Mouse (Mus musculus) neural tube, embryonic 13.5 days (tissue): ENCODE results near the gene Lsm5. TPM values are rescaled to one million over a fixed set of nuclear protein-coding genes. Genes with fewer than 3 reads are reported as not detected.
A peak's percentile ranks its signal among the peaks of the same experiment; 100 is the strongest.

Experiments used
- ATAC-seq: fragments of 200-750 bp; cut with Nextera tagmentation; 2 replicates; pipeline ENCODE4 v1.8.0; 2017; ENCODE audit warnings: low read depth, mild to moderate bottlenecking, moderate TSS enrichment, moderate library complexity
- H3K27ac ChIP-seq: fragments of 300-500 bp; sonication (generic); replicated peaks from 2 replicates; pipeline ENCODE4 v1.5.1; 2015; ENCODE audit warnings: moderate library complexity, mild to moderate bottlenecking, inconsistent platforms
- H3K27me3 ChIP-seq: fragments of 300-500 bp; sonication (generic); 2 replicates; pipeline ENCODE4 v1.6.1; 2015; ENCODE audit warnings: mild to moderate bottlenecking, inconsistent platforms
- H3K36me3 ChIP-seq: fragments of 300-500 bp; sonication (generic); 2 replicates; pipeline ENCODE4 v1.6.1; 2015; ENCODE audit warnings: mild to moderate bottlenecking, inconsistent platforms
- H3K4me1 ChIP-seq: fragments of 300-500 bp; sonication (generic); replicated peaks from 2 replicates; pipeline ENCODE4 v1.6.1; 2015; ENCODE audit warnings: inconsistent platforms
- H3K4me2 ChIP-seq: fragments of 300-500 bp; sonication (generic); 2 replicates; pipeline ENCODE4 v1.6.1; 2015; ENCODE audit warnings: inconsistent platforms, mild to moderate bottlenecking, moderate library complexity
- H3K4me3 ChIP-seq: fragments of 300-500 bp; sonication (generic); 2 replicates; pipeline ENCODE4 v1.5.1; 2015; ENCODE audit warnings: mild to moderate bottlenecking, inconsistent platforms
- H3K9ac ChIP-seq: fragments of 300-500 bp; sonication (generic); 2 replicates; pipeline ENCODE4 v1.6.1; 2015; ENCODE audit warnings: moderate library complexity, mild to moderate bottlenecking, inconsistent platforms
- H3K9me3 ChIP-seq: fragments of 300-500 bp; sonication (generic); 2 replicates; pipeline ENCODE4 v1.6.1; 2016; ENCODE audit warnings: inconsistent platforms
- WGBS: fragments of 180-500 bp; shearing (Covaris S2); methylation state at CpG from one replicate; pipeline ENCODE4 v1.1.7; 2015; 5-methylcytosine and 5-hydroxymethylcytosine counted together
- polyA plus RNA-seq: library from polyadenylated mRNA; unstranded; fragments of >200 nt; fragmentation: Nextera tagmentation; extraction: Ambion mirVana; gene quantifications from 2 replicates; pipeline ENCODE4 v1.2.1, GENCODE M21; 2015

Gene Lsm5
- polyA plus RNA-seq, 1 experiment from 2014 or later = 91.6 TPM

DNA sequence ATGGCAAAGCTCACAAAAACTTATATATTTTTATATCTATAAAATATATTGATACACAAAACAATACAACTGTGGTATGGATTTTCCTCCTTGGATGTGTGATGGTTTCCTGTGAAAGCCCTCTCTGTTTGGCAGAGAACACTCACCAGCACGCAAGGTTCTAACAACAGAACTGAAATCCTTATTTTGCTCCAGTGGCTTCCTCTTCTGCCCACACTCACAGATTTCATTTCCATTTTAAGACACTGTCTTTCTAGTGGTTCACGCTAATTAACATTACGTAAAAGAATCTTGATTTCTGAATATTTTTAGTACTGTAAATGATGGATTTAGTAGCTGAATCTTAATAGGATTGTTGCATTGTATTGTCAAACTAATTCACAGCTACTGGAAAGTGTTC lies 16.3 kb downstream of the Lsm5 start:
- Histone ChIP-seq H3K27me3 (peaks cover 3% of the 10 kb centered on the region; the same call in 1 of the 2 replicates), H3K36me3 (no peaks in the 10 kb centered on the region), H3K4me3 (no peak overlapping the region), H3K27ac (no peak overlapping the region), H3K9ac (no peak overlapping the region), H3K9me3 (no peaks in the 10 kb centered on the region), H3K4me1 (0 out of 2 replicates have a peak, but pooled peaks cover 3% of the 10 kb centered on the region), H3K4me2 (no peak overlapping the region)
- ATAC-seq = no peak
- WGBS = 89% methylated on average over 3 of the region's 3 CpGs

DNA sequence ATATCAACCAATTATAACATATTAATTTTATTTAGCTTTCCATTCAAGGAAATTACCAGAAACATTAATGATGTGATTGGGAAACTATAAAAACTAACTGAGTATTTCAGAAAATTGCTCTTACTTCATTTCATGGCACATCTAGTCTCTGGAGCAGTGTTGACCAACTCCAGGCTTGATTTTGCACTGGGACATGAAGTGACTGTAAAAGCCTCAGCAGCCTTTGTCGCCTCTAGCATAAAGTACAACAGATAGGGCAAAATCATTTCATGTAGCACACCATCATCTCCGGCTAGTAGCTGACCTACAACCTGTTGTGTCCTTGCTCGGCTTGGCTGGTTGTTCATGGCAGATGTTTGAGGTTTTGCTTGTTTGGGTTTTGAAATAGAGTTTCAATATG lies 40.1 kb downstream of the Lsm5 start:
- no peak overlapping the region for H3K9ac ChIP-seq
- no peak for ATAC-seq
- H3K4me3 ChIP-seq = no peak overlapping the region
- H3K36me3 ChIP-seq = no peaks in the 10 kb centered on the region
- no peaks in the 10 kb centered on the region for H3K4me1 ChIP-seq
- no peak overlapping the region for H3K27ac ChIP-seq
- H3K9me3 ChIP-seq = no peaks in the 10 kb centered on the region
- WGBS = 89% methylated on average over 3 of the region's 3 CpGs
- H3K27me3 ChIP-seq = no peaks in the 10 kb centered on the region
- H3K4me2 ChIP-seq = no peak overlapping the region

GRCm38 (mm10) chr6:56655393-56655792 lies 49.1 kb downstream of the Lsm5 start:
- Histone ChIP-seq H3K27me3 (peaks cover 36% of the 10 kb centered on the region), H3K4me2 (no peak overlapping the region), H3K36me3 (no peaks in the 10 kb centered on the region), H3K9ac (no peak overlapping the region), H3K27ac (no peak overlapping the region), H3K4me1 (peaks cover 11% of the 10 kb centered on the region; the same call in 1 of the 2 replicates), H3K9me3 (no peaks in the 10 kb centered on the region), H3K4me3 (no peak overlapping the region)
- 82% methylated on average over 8 of the region's 8 CpGs for WGBS
- ATAC-seq = no peak

- Histone ChIP-seq H3K9me3 (no peaks in the 10 kb centered on the region), H3K9ac (peak overlapping the region; percentile 63), H3K27ac (no peak overlapping the region), H3K36me3 (no peaks in the 10 kb centered on the region), H3K4me1 (peaks cover 11% of the 10 kb centered on the region; the same call in 1 of the 2 replicates), H3K27me3 (peaks cover 36% of the 10 kb centered on the region), H3K4me3 (peak overlapping the region; percentile 45), H3K4me2 (peak overlapping the region; percentile 84)
- peak; percentile 74 for ATAC-seq
- WGBS = under 1% methylated on average over 36 of the region's 36 CpGs
These were observed 52.4 kb downstream of the Lsm5 start for GRCm38 (mm10) chr6:56652121-56652592.

Other genes with a start within 250 kb of the Lsm5 start
- 8.5 and 9.8 TPM in 2 replicates for gene Pde1c, start 135.6 kb downstream of the Lsm5 start, polyA plus RNA-seq
- gene Avl9, start 10.2 kb upstream of the Lsm5 start, polyA plus RNA-seq = 26.5 and 29.5 TPM in 2 replicates
- gene Kbtbd2, start 93.1 kb upstream of the Lsm5 start, polyA plus RNA-seq = 33.2 and 35.3 TPM in 2 replicates
- 48.3 and 53.1 TPM in 2 replicates for gene Fkbp9, start 127.3 kb upstream of the Lsm5 start, polyA plus RNA-seq
- 140 and 147 TPM in 2 replicates for gene Nt5c3, start 219.2 kb upstream of the Lsm5 start, polyA plus RNA-seq
- gene Vmn1r4, start 219.3 kb upstream of the Lsm5 start, polyA plus RNA-seq = 0.73 and 0.90 TPM in 2 replicates